Mouse (Mus musculus) liver, adult 2 months (tissue): Measurements from ENCODE around the gene Kirrel3. TPM values are rescaled to one million over a fixed set of nuclear protein-coding genes. Genes with fewer than 3 reads are reported as not detected.

Experiments used
- DNase-seq: peaks from one replicate; pipeline ENCODE4 v3.0.0-alpha.2; 2011; ENCODE audit warnings: low read depth, low spot score; ENCODE audit errors: extremely low read depth
- H3K27ac ChIP-seq: fragments of 200-500 bp; replicated peaks from 2 replicates; pipeline ENCODE4 v1.5.1; 2012; ENCODE audit warnings: low read depth, mild to moderate bottlenecking, control low read depth, inconsistent platforms, low read length; ENCODE audit not compliant: insufficient read depth
- H3K27me3 ChIP-seq: fragments of 200-500 bp; 2 replicates; pipeline ENCODE4 v1.6.1; 2012; ENCODE audit warnings: mild to moderate bottlenecking, moderate library complexity, low read length, inconsistent platforms; ENCODE audit not compliant: control insufficient read depth, insufficient read depth
- H3K36me3 ChIP-seq: fragments of 200-500 bp; 2 replicates; pipeline ENCODE4 v1.6.1; 2012; ENCODE audit warnings: low read length, inconsistent platforms; ENCODE audit not compliant: control insufficient read depth, insufficient read depth
- H3K4me1 ChIP-seq: fragments of 200-500 bp; 2 replicates; pipeline ENCODE4 v1.6.1; 2011; ENCODE audit warnings: low read length; ENCODE audit not compliant: control insufficient read depth, insufficient read depth
- H3K4me3 ChIP-seq: fragments of 200-500 bp; 2 replicates; pipeline ENCODE4 v1.5.1; 2011; ENCODE audit warnings: low read depth, mild to moderate bottlenecking, control low read depth, low read length, moderate library complexity; ENCODE audit not compliant: insufficient read depth
- H3K79me2 ChIP-seq: fragments of 200-500 bp; 2 replicates; pipeline ENCODE4 v1.6.1; 2012; ENCODE audit warnings: inconsistent platforms, mild to moderate bottlenecking, low read length, moderate library complexity; ENCODE audit not compliant: control insufficient read depth, insufficient read depth
- H3K9ac ChIP-seq: fragments of 200-500 bp; 2 replicates; pipeline ENCODE4 v1.6.1; 2012; ENCODE audit warnings: low read depth, mild to moderate bottlenecking, control low read depth, inconsistent platforms, low read length
- CTCF ChIP-seq: fragments of 200-500 bp; IDR thresholded peaks from 2 replicates; pipeline ENCODE4 v1.5.1; 2011; ENCODE audit warnings: low read depth, low read length, control low read depth
- POLR2A ChIP-seq: fragments of 200-500 bp; IDR thresholded peaks from 2 replicates; pipeline ENCODE4 v1.6.1; 2011; ENCODE audit warnings: low read length, control low read depth; ENCODE audit not compliant: insufficient read depth; ENCODE audit errors: extremely low read depth
- WGBS: fragments of 180-500 bp; shearing (Covaris S2); methylation state at CpG from one replicate; pipeline ENCODE4 v1.1.7; 2018; 5-methylcytosine and 5-hydroxymethylcytosine counted together
- polyA plus RNA-seq: library from polyadenylated mRNA; depleted of rRNA; stranded (reverse); fragments of >200 nt; gene quantifications from 2 replicates; pipeline ENCODE4 v1.2.3, GENCODE M21; 2012
- total RNA-seq: library from RNA; depleted of rRNA; stranded (reverse); fragments of >200 nt; gene quantifications from 2 replicates; pipeline ENCODE4 v1.2.3, GENCODE M21; 2014

Gene Kirrel3
- total and polyA plus RNA-seq, 2 experiments = 0.09 TPM; not detected in 1

GRCm38 (mm10) chr9:34557846-34558245, 72.2 kb downstream of the Kirrel3 start:
- Histone ChIP-seq H3K79me2 (no peaks in the 10 kb centered on the region), H3K36me3 (no peaks in the 10 kb centered on the region), H3K4me1 (no peaks in the 10 kb centered on the region), H3K27ac (no peak overlapping the region), H3K4me3 (no peak overlapping the region), H3K27me3 (no peaks in the 10 kb centered on the region), H3K9ac (no peak overlapping the region)
- TF ChIP-seq POLR2A (no peak), CTCF (no peak)
- WGBS = 78% methylated on average over 5 of the region's 5 CpGs
- DNase-seq = no peak

- Histone ChIP-seq H3K4me3 (no peak overlapping the region), H3K27me3 (no peaks in the 10 kb centered on the region), H3K79me2 (no peaks in the 10 kb centered on the region), H3K27ac (no peak overlapping the region), H3K4me1 (no peaks in the 10 kb centered on the region), H3K36me3 (no peaks in the 10 kb centered on the region), H3K9ac (no peak overlapping the region)
- 80% methylated on average over 8 of the region's 8 CpGs for WGBS
- TF ChIP-seq POLR2A (no peak), CTCF (no peak)
- no peak for DNase-seq
Measured at GRCm38 (mm10) chr9:34558291-34558899, 72.7 kb downstream of the Kirrel3 start.

GRCm38 (mm10) chr9:34559102-34559501, 73.4 kb downstream of the Kirrel3 start:
- Histone ChIP-seq H3K27ac (no peak overlapping the region), H3K36me3 (no peaks in the 10 kb centered on the region), H3K4me3 (no peak overlapping the region), H3K79me2 (no peaks in the 10 kb centered on the region), H3K27me3 (no peaks in the 10 kb centered on the region), H3K4me1 (no peaks in the 10 kb centered on the region), H3K9ac (no peak overlapping the region)
- TF ChIP-seq CTCF (no peak), POLR2A (no peak)
- DNase-seq = no peak
- WGBS = 83% methylated on average over 9 of the region's 9 CpGs

- Histone ChIP-seq H3K4me1 (no peaks in the 10 kb centered on the region), H3K4me3 (no peak overlapping the region), H3K27ac (no peak overlapping the region), H3K36me3 (no peaks in the 10 kb centered on the region), H3K9ac (no peak overlapping the region), H3K27me3 (no peaks in the 10 kb centered on the region), H3K79me2 (no peaks in the 10 kb centered on the region)
- TF ChIP-seq POLR2A = no peak
- WGBS = 41% methylated on average over 1 of the region's 1 CpGs
- DNase-seq = no peak
Measured at GRCm38 (mm10) chr9:34561281-34561680, 75.6 kb downstream of the Kirrel3 start.

GRCm38 (mm10) chr9:34562437-34563000, 76.8 kb downstream of the Kirrel3 start:
- H3K79me2 ChIP-seq = no peaks in the 10 kb centered on the region
- H3K4me1 ChIP-seq = no peaks in the 10 kb centered on the region
- H3K4me3 ChIP-seq = no peak overlapping the region
- H3K27ac ChIP-seq = no peak overlapping the region
- no peaks in the 10 kb centered on the region for H3K27me3 ChIP-seq
- TF ChIP-seq CTCF (no peak), POLR2A (no peak)
- no peak overlapping the region for H3K9ac ChIP-seq
- H3K36me3 ChIP-seq = no peaks in the 10 kb centered on the region
- WGBS = 67% methylated on average over 9 of the region's 9 CpGs
- no peak for DNase-seq

GRCm38 (mm10) chr9:34573906-34574305, 88.2 kb downstream of the Kirrel3 start:
- Histone ChIP-seq H3K79me2 (no peaks in the 10 kb centered on the region), H3K4me1 (no peaks in the 10 kb centered on the region), H3K36me3 (no peaks in the 10 kb centered on the region), H3K9ac (no peak overlapping the region), H3K27ac (no peak overlapping the region), H3K4me3 (no peak overlapping the region), H3K27me3 (no peaks in the 10 kb centered on the region)
- TF ChIP-seq POLR2A (no peak), CTCF (no peak)
- WGBS = 72% methylated on average over 4 of the region's 4 CpGs
- no peak for DNase-seq
